Mouse (Mus musculus): ENCODE data around the gene Tubb2b.

The Tubb2b gene

GRCm38 (mm10) chr13:34136605-34137004 is 6.3 kb upstream of the Tubb2b start:
- DNase-seq (ENCODE audit: low read depth), result no peak

GRCm38 (mm10) chr13:34134276-34134675 is 4.0 kb upstream of the Tubb2b start:
- no peak for DNase-seq (ENCODE audit: low read depth)

- DNase-seq (ENCODE audit: low read depth), result no peak
Observed at GRCm38 (mm10) chr13:34133326-34134071, 3.2 kb upstream of the Tubb2b start.

GRCm38 (mm10) chr13:34132875-34133274 is 2.6 kb upstream of the Tubb2b start:
- DNase-seq (ENCODE audit: low read depth), result no peak

GRCm38 (mm10) chr13:34132299-34132698 is 2.0 kb upstream of the Tubb2b start:
- no peak for DNase-seq (ENCODE audit: low read depth)

- DNase-seq (ENCODE audit: low read depth), result no peak
Observed at GRCm38 (mm10) chr13:34131708-34132060, 1.4 kb upstream of the Tubb2b start.

GRCm38 (mm10) chr13:34131011-34131707 is 893 bp upstream of the Tubb2b start:
- no peak for DNase-seq (ENCODE audit: low read depth)

GRCm38 (mm10) chr13:34129485-34130225 is 611 bp downstream of the Tubb2b start:
- no peak for DNase-seq (ENCODE audit: low read depth)

- DNase-seq (ENCODE audit: low read depth), result no peak
Observed at GRCm38 (mm10) chr13:34128276-34129114, 1.8 kb downstream of the Tubb2b start.

GRCm38 (mm10) chr13:34125711-34126110 is 4.6 kb downstream of the Tubb2b start:
- DNase-seq (ENCODE audit: low read depth), result no peak

- DNase-seq (ENCODE audit: low read depth), result no peak
Observed at GRCm38 (mm10) chr13:34120536-34120935, 9.7 kb downstream of the Tubb2b start.

- DNase-seq (ENCODE audit: low read depth), result no peak
Observed at GRCm38 (mm10) chr13:34119406-34119805, 10.9 kb downstream of the Tubb2b start.

- DNase-seq (ENCODE audit: low read depth), result no peak
Observed at GRCm38 (mm10) chr13:34118816-34119215, 11.4 kb downstream of the Tubb2b start.

GRCm38 (mm10) chr13:34116508-34116907 is 13.8 kb downstream of the Tubb2b start:
- no peak for DNase-seq (ENCODE audit: low read depth)

GRCm38 (mm10) chr13:34114654-34115053 is 15.6 kb downstream of the Tubb2b start:
- no peak for DNase-seq (ENCODE audit: low read depth)

GRCm38 (mm10) chr13:34113086-34113485 is 17.2 kb downstream of the Tubb2b start:
- DNase-seq (ENCODE audit: low read depth), result peak; percentile 88

- DNase-seq (ENCODE audit: low read depth), result peak; percentile 97
Observed at GRCm38 (mm10) chr13:34112369-34113081, 17.7 kb downstream of the Tubb2b start.

- DNase-seq (ENCODE audit: low read depth), result no peak
Observed at GRCm38 (mm10) chr13:34111878-34112277, 18.4 kb downstream of the Tubb2b start.

GRCm38 (mm10) chr13:34111019-34111418 is 19.2 kb downstream of the Tubb2b start:
- no peak for DNase-seq (ENCODE audit: low read depth)

GRCm38 (mm10) chr13:34109677-34110058 is 20.6 kb downstream of the Tubb2b start:
- DNase-seq (ENCODE audit: low read depth), result no peak

GRCm38 (mm10) chr13:34109035-34109676 is 21.1 kb downstream of the Tubb2b start:
- no peak for DNase-seq (ENCODE audit: low read depth)
